Mouse (Mus musculus): ENCODE measurements around the gene A730061H03Rik.

A730061H03Rik gene

GRCm38 (mm10) chr14:55551794-55552193 lies 8.4 kb downstream of the A730061H03Rik start:
- no peak for DNase-seq (ENCODE audit: low read depth in 2 of 2, low spot score in 2 of 2)

GRCm38 (mm10) chr14:55551347-55551746 lies 8.9 kb downstream of the A730061H03Rik start:
- DNase-seq (ENCODE audit: low read depth in 2 of 2, low spot score in 2 of 2), result no peak

GRCm38 (mm10) chr14:55550191-55550590 lies 10.0 kb downstream of the A730061H03Rik start:
- no peak for DNase-seq (ENCODE audit: low read depth in 2 of 2, low spot score in 2 of 2)

- DNase-seq (ENCODE audit: low read depth in 2 of 2, low spot score in 2 of 2), result no peak
These were observed 15.9 kb downstream of the A730061H03Rik start for GRCm38 (mm10) chr14:55544334-55544733.

GRCm38 (mm10) chr14:55542268-55542667 lies 17.9 kb downstream of the A730061H03Rik start:
- no peak for DNase-seq (ENCODE audit: low read depth in 2 of 2, low spot score in 2 of 2)

GRCm38 (mm10) chr14:55540787-55541321 lies 19.4 kb downstream of the A730061H03Rik start:
- peak; percentile 20 to 53 for DNase-seq (ENCODE audit: low read depth in 2 of 2, low spot score in 2 of 2)

- peak in 1 of 2 experiments; percentile 34 for DNase-seq (ENCODE audit: low read depth in 2 of 2, low spot score in 2 of 2)
These were observed 20.0 kb downstream of the A730061H03Rik start, which contains the start of gene Pck2 for GRCm38 (mm10) chr14:55540067-55540786. Gene Pck2 (plus strand): TSS chr14:55540266.

- peak in 1 of 2 experiments; percentile 10 for DNase-seq (ENCODE audit: low read depth in 2 of 2, low spot score in 2 of 2)
These were observed 24.0 kb downstream of the A730061H03Rik start for GRCm38 (mm10) chr14:55536116-55536745.

- peak; percentile 19 to 32 for DNase-seq (ENCODE audit: low read depth in 2 of 2, low spot score in 2 of 2)
These were observed 32.3 kb downstream of the A730061H03Rik start for GRCm38 (mm10) chr14:55527940-55528339.

- no peak for DNase-seq (ENCODE audit: low read depth in 2 of 2, low spot score in 2 of 2)
These were observed 33.5 kb downstream of the A730061H03Rik start for GRCm38 (mm10) chr14:55526674-55527073.

- no peak for DNase-seq (ENCODE audit: low read depth in 2 of 2, low spot score in 2 of 2)
These were observed 35.4 kb downstream of the A730061H03Rik start, which contains the start of gene Nrl for GRCm38 (mm10) chr14:55524785-55525184. Gene Nrl (minus strand): TSS chr14:55524981.

GRCm38 (mm10) chr14:55524062-55524461 lies 36.1 kb downstream of the A730061H03Rik start:
- no peak for DNase-seq (ENCODE audit: low read depth in 2 of 2, low spot score in 2 of 2)

- DNase-seq (ENCODE audit: low read depth in 2 of 2, low spot score in 2 of 2), result no peak
These were observed 39.5 kb downstream of the A730061H03Rik start for GRCm38 (mm10) chr14:55520451-55521361.

- DNase-seq (ENCODE audit: low read depth in 2 of 2, low spot score in 2 of 2), result no peak
These were observed 40.6 kb downstream of the A730061H03Rik start for GRCm38 (mm10) chr14:55519604-55520003.

- DNase-seq (ENCODE audit: low read depth in 2 of 2, low spot score in 2 of 2), result no peak
These were observed 41.3 kb downstream of the A730061H03Rik start for GRCm38 (mm10) chr14:55518897-55519296.

GRCm38 (mm10) chr14:55515846-55516245 lies 44.4 kb downstream of the A730061H03Rik start:
- no peak for DNase-seq (ENCODE audit: low read depth in 2 of 2, low spot score in 2 of 2)

GRCm38 (mm10) chr14:55513927-55514326 lies 46.3 kb downstream of the A730061H03Rik start:
- DNase-seq (ENCODE audit: low read depth in 2 of 2, low spot score in 2 of 2), result no peak

GRCm38 (mm10) chr14:55511037-55511436 lies 49.2 kb downstream of the A730061H03Rik start:
- no peak for DNase-seq (ENCODE audit: low read depth in 2 of 2, low spot score in 2 of 2)

- DNase-seq (ENCODE audit: low read depth in 2 of 2, low spot score in 2 of 2), result no peak
These were observed 50.0 kb downstream of the A730061H03Rik start, which contains the start of gene Cpne6 for GRCm38 (mm10) chr14:55510125-55510731. Gene Cpne6 (plus strand): TSS chr14:55510445.
